Mouse (Mus musculus) ZHBTc4 (cell line): Measurements from ENCODE around the gene Frmd5.

Experiments
- DNase-seq: peaks from one replicate; pipeline ENCODE4 v3.0.0-alpha.2; 2011; ENCODE audit warnings: low read depth, low spot score

The Frmd5 gene

DNA sequence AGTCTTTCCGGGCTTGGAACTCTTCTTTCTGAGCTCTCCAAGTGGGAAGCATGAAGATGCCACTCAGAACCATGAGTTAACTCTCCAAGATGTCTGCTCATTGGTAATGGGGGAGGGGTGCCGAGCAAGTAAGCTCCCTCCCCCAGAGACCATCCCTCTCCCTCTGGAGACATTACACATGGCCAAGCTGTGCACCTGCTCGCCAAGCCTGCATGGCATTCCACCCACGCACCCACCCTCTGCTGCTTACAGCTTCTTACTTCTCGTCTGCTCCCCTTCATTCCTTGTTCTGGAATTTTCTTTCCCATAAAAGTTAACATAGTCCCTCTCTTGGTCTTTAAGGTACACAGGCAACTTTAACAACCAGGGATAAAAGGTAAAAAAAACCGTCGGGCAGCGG is 123.3 kb downstream of the Frmd5 start:
- no peak for DNase-seq

DNA sequence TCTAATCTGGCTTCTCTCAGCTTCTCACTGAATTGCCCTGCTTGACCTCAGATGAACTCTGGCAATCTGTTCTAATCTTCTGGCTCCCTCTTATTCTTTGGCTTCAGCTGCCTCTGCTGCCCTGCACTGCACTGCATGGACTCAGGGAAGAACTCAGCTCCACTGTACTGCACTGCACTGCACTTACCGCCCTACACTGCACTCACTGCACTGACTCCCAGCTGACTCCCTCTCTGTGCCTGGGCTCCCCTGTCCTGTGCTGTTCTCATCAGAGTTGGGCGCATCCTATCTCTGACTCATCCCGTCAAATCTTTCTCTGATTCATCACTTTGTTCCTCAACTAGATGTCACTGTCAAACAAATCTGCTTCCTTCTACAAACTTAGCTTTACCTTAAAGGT is 124.5 kb downstream of the Frmd5 start:
- DNase-seq = peak; percentile 15

GRCm38 (mm10) chr2:121679711-121680110 is 127.2 kb downstream of the Frmd5 start:
- peak; percentile 26 for DNase-seq

- DNase-seq = no peak
Measured at GRCm38 (mm10) chr2:121677649-121677986, 129.3 kb downstream of the Frmd5 start.

GRCm38 (mm10) chr2:121676951-121677648 is 129.8 kb downstream of the Frmd5 start:
- no peak for DNase-seq

DNA sequence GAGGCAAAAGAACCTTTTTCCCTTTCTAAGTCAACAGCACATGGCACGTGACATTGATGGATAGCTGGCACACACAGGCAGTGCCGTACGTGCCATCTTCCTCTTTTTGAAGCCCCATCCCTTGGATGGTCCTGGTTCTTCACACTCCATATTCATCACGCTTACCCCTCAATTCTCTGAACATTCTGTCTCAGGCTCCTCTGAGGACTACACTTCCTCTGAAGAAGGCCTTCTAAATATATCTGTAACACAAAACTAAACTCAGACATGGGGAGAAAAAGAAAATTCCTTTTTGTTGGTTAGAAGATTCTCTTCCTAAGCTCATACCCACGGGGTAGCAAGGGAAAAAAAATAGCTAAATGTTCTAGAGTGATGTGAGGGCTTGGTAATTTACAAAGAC is 131.0 kb downstream of the Frmd5 start:
- no peak for DNase-seq

GRCm38 (mm10) chr2:121675136-121675535 is 131.8 kb downstream of the Frmd5 start:
- DNase-seq = no peak

GRCm38 (mm10) chr2:121674211-121674610 is 132.7 kb downstream of the Frmd5 start:
- no peak for DNase-seq

DNA sequence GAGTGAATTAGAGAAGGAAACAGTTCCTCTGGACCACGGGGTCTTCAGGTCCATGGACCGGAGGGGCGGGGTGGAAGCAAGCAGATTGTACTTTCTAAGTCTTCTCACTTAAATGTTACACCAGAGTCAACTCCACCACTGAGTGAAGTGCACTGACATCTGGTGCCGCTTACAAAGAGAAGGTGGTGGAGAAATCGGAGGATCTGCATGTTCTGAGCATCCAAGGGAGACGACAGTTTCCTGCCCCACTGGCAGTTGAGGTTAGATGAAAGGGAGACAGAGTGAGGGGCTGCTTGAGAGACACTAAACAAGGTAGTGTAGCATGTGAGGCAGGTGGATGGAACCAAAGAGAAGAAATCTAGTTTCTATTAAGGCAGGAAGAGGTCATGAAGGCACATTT is 137.0 kb downstream of the Frmd5 start:
- no peak for DNase-seq

DNA sequence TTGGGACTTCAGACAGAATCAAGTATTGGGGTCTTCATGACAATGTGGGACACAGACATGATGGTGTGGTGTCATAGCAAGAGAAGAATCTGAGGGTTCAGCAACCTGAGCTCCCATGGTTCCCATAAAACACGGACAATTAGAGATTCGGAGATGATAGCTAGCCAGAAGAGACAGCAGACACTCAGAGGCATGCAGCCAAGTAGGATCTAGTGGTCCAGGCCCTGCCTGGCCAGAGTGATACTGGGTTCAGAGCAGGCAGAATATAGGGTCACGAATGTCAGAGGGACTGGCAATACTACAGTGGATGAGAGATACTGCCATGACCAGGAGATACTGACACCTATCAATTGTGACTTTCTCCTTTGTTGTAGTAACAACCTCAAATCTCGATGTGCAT is 138.6 kb downstream of the Frmd5 start:
- no peak for DNase-seq

- no peak for DNase-seq
Measured at GRCm38 (mm10) chr2:121661160-121661502, 145.8 kb downstream of the Frmd5 start.

- no peak for DNase-seq
Measured at GRCm38 (mm10) chr2:121660461-121661159, 146.3 kb downstream of the Frmd5 start.

DNA sequence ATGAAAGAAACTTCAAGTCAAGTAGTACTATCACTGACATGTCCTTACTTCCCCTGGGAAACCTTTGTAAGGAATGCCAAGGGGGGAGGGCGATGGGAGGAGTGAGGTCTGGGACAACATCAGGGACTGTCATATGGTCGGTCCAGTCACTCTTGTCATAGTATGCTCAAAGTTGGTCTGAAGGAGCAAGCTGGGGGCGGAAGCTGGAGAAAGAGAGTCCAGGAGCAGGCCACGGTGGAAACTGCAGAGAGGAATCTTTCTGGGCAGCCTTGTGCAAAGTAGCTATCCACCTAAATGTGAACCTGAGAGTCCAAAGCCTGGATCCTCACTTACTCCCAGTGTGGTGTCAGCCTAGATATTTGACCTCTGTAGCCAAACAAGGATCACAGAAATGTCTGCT is 147.5 kb downstream of the Frmd5 start:
- DNase-seq = no peak

DNA sequence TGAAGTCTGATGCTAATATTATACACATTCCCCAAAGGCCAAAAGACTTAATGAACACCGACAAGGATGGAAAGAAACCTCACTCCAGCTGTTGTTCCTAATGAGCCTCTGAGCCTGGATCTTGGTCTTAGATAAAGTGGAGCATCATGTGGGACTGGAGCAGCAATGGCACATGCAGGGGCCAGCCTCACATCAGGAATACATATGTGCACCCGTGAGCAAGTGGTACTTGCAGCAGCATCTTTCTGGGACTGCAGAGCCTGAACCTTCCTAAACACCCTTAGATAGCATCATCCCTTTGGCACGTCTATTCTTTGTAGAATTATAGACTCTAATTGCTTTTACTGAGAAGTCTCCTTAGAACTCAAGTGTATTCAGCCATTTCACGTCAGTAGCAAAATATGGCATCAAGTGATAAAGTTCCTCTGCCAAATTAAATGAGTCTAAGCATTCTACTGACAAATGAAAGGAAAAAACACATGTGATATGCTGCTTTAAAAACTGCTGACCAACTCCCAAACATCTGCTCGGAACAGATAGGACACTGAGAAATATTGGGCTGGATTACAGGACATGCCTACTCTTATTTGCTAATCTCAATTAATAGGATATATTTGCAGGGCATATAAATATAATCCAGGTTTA is 148.6 kb downstream of the Frmd5 start:
- DNase-seq = no peak

- no peak for DNase-seq
Measured at GRCm38 (mm10) chr2:121655966-121656365, 150.9 kb downstream of the Frmd5 start.

DNA sequence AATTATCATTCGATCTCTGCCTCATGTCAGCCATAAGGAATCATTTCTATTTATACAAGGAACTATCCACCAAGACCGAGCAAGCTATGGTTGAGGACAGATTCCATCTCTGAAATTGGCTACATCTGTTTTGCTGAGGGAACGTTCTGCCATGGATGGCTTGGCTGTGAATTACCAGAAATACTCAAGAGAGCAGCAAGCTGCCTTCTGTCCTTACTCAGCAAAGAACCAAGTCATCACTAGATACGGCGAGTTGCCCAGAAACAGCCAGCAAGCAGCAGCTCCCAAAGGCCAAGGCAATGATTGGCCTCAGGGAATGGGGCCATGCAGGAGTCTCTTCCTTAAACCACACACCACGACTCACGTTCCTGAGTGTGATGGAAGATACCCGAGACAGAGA is 151.8 kb downstream of the Frmd5 start:
- DNase-seq = no peak

DNA sequence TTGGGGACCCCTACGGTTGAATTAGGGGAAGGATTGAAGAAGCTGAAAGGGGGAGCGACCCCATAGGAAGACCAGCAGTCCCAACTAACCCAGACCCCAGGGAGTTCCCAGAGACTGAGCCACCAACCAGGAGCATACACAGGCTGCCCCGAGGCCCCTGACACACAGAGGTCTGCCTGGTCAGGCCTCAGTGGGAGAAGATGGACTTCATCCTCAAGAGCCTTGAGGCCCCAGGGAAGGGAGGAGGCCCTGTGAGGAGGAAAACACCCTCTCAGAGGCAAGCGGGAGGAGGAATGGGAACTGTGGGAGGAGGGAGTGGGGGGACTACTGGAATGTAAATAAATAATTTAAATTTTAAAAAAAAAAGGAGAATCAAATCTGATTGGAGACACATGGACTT is 160.4 kb downstream of the Frmd5 start:
- no peak for DNase-seq

GRCm38 (mm10) chr2:121642934-121643333 is 164.0 kb downstream of the Frmd5 start:
- peak; percentile 94 for DNase-seq

GRCm38 (mm10) chr2:121632091-121632490 is 174.8 kb downstream of the Frmd5 start:
- DNase-seq = no peak

DNA sequence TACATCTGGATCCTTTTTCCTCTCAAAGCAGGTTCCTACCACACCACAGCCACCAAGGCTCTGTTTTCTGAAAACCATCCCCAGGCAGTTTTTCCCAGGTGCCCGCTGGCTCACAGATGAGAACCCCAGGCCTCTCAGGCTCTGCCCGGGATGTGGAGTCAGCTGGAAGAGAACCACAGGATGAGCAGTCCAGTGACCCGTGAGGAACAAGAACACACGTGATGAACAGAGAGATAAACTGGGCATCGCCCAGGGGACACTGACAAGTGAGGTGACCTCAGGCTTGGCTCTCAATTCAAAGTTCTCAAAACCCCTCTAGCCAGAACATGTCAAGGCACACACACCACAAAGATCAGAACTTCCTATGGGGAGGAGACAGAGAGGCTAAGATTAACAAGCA is 176.6 kb downstream of the Frmd5 start:
- no peak for DNase-seq

- DNase-seq = no peak
Measured at GRCm38 (mm10) chr2:121628290-121628689, 178.6 kb downstream of the Frmd5 start.

DNA sequence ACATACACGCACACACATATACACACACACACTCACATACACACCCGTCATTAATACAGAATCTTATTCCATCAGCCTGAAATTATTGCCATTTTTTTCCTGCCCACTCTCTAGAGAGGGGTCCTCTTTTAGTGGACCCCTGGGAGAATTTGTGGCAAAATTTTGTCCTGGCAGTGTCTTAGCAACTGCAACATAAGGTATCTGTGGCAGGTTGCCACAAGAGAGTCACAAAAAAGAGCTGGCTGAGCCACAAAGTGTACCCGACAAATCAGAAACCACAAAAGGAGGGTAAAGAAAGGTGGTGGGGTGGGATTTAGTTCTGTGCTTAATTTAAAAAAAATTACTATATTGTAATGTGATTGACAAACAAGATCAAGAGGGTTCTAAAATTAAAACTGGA is 181.0 kb downstream of the Frmd5 start:
- DNase-seq = no peak
